Mouse (Mus musculus) limb, embryonic 13.5 days (tissue): ENCODE results near the gene Csn2. TPM values are rescaled to one million over a fixed set of nuclear protein-coding genes. Genes with fewer than 3 reads are reported as not detected.

Experiments
- ATAC-seq: fragments of 200-750 bp; cut with Nextera tagmentation; 2 replicates; pipeline ENCODE4 v1.8.0; 2017; ENCODE audit warnings: low read depth, moderate number of reproducible peaks, moderate TSS enrichment; ENCODE audit not compliant: low FRiP score
- H3K27ac ChIP-seq: fragments of 300-500 bp; sonication (generic); 2 replicates; pipeline ENCODE4 v1.5.1; 2015; ENCODE audit warnings: inconsistent platforms, mild to moderate bottlenecking, moderate library complexity
- H3K27me3 ChIP-seq: fragments of 300-500 bp; sonication (generic); 2 replicates; pipeline ENCODE4 v1.6.1; 2015; ENCODE audit warnings: mild to moderate bottlenecking, inconsistent platforms
- H3K36me3 ChIP-seq: fragments of 300-500 bp; sonication (generic); 2 replicates; pipeline ENCODE4 v1.6.1; 2015; ENCODE audit warnings: inconsistent platforms, mild to moderate bottlenecking, moderate library complexity
- H3K4me1 ChIP-seq: fragments of 300-500 bp; sonication (generic); 2 replicates; pipeline ENCODE4 v1.6.1; 2015; ENCODE audit warnings: inconsistent platforms
- H3K4me2 ChIP-seq: fragments of 300-500 bp; sonication (generic); replicated peaks from 2 replicates; pipeline ENCODE4 v1.6.1; 2015; ENCODE audit warnings: inconsistent platforms, mild to moderate bottlenecking, moderate library complexity
- H3K4me3 ChIP-seq: fragments of 300-500 bp; sonication (generic); 2 replicates; pipeline ENCODE4 v1.5.1; 2015; ENCODE audit warnings: moderate library complexity, mild to moderate bottlenecking, inconsistent platforms
- H3K9ac ChIP-seq: fragments of 300-500 bp; sonication (generic); 2 replicates; pipeline ENCODE4 v1.6.1; 2015; ENCODE audit warnings: mild to moderate bottlenecking, inconsistent platforms
- H3K9me3 ChIP-seq: fragments of 300-500 bp; sonication (generic); 2 replicates; pipeline ENCODE4 v1.6.1; 2016; ENCODE audit warnings: inconsistent platforms
- WGBS: fragments of 180-500 bp; shearing (Covaris S2); methylation state at CpG from one replicate; pipeline ENCODE4 v1.1.7; 2015; 5-methylcytosine and 5-hydroxymethylcytosine counted together
- polyA plus RNA-seq: library from polyadenylated mRNA; unstranded; fragments of >200 nt; fragmentation: Nextera tagmentation; extraction: Ambion mirVana; gene quantifications from 2 replicates; pipeline ENCODE4 v1.2.1, GENCODE M21; 2015

Csn2 gene
- not detected in 2 replicates for polyA plus RNA-seq

- Histone ChIP-seq H3K4me1 (no peaks in the 10 kb centered on the region), H3K4me2 (no peak within 1 kb of the TSS), H3K36me3 (no peaks in the 10 kb centered on the region), H3K9me3 (no peaks in the 10 kb centered on the region), H3K4me3 (no peak within 1 kb of the TSS), H3K27me3 (no peaks in the 10 kb centered on the region), H3K9ac (no peak within 1 kb of the TSS), H3K27ac (no peak within 1 kb of the TSS)
- ATAC-seq: no peak
- 75% methylated on average over 3 of the region's 3 CpGs for WGBS
Observed at GRCm38 (mm10) chr5:87699530-87699929, at the start of gene Csn2. Csn2 (minus strand) TSS chr5:87699630.

- H3K9ac ChIP-seq: no peak overlapping the region
- no peak overlapping the region for H3K27ac ChIP-seq
- H3K4me3 ChIP-seq: no peak overlapping the region
- H3K4me1 ChIP-seq: no peaks in the 10 kb centered on the region
- no peaks in the 10 kb centered on the region for H3K9me3 ChIP-seq
- no peaks in the 10 kb centered on the region for H3K36me3 ChIP-seq
- no peaks in the 10 kb centered on the region for H3K27me3 ChIP-seq
- ATAC-seq: no peak
- H3K4me2 ChIP-seq: no peak overlapping the region
Observed at GRCm38 (mm10) chr5:87734821-87735220, 35.4 kb upstream of the Csn2 start.

GRCm38 (mm10) chr5:87705891-87706290 lies 6.5 kb upstream of the Csn2 start:
- no peaks in the 10 kb centered on the region for H3K36me3 ChIP-seq
- H3K9me3 ChIP-seq: no peaks in the 10 kb centered on the region
- ATAC-seq: no peak
- no peak overlapping the region for H3K4me3 ChIP-seq
- no peak overlapping the region for H3K27ac ChIP-seq
- no peak overlapping the region for H3K9ac ChIP-seq
- WGBS: 80% methylated on average over 1 of the region's 1 CpGs
- H3K4me1 ChIP-seq: no peaks in the 10 kb centered on the region
- H3K4me2 ChIP-seq: no peak overlapping the region
- no peaks in the 10 kb centered on the region for H3K27me3 ChIP-seq

GRCm38 (mm10) chr5:87665908-87666307 lies 33.5 kb downstream of the Csn2 start, which contains the start of gene Csn1s1:
Csn1s1 (plus strand) TSS chr5:87666208.
- no peaks in the 10 kb centered on the region for H3K27me3 ChIP-seq
- no peak for ATAC-seq
- no peaks in the 10 kb centered on the region for H3K9me3 ChIP-seq
- H3K36me3 ChIP-seq: no peaks in the 10 kb centered on the region
- no peak within 1 kb of the TSS for H3K9ac ChIP-seq
- H3K4me2 ChIP-seq: no peak within 1 kb of the TSS
- no peak within 1 kb of the TSS for H3K4me3 ChIP-seq
- H3K4me1 ChIP-seq: no peaks in the 10 kb centered on the region
- no peak within 1 kb of the TSS for H3K27ac ChIP-seq

GRCm38 (mm10) chr5:87642787-87643186 lies 56.6 kb downstream of the Csn2 start:
- H3K36me3 ChIP-seq: no peaks in the 10 kb centered on the region

More at GRCm38 (mm10) chr5:87642787-87643186, 56.6 kb downstream of the Csn2 start:
- no peaks in the 10 kb centered on the region for H3K4me1 ChIP-seq
- H3K9me3 ChIP-seq: no peaks in the 10 kb centered on the region
- no peak overlapping the region for H3K9ac ChIP-seq
- no peak overlapping the region for H3K4me2 ChIP-seq
- no peak overlapping the region for H3K27ac ChIP-seq
- no peaks in the 10 kb centered on the region for H3K27me3 ChIP-seq
- H3K4me3 ChIP-seq: no peak overlapping the region
- no peak for ATAC-seq

Other genes starting within 250 kb of the Csn2 start
- gene Ugt2a2, start 217.4 kb downstream of the Csn2 start, polyA plus RNA-seq: not detected in 2 replicates
- not detected in 2 replicates for gene Gm43638, start 212.8 kb downstream of the Csn2 start, polyA plus RNA-seq
- not detected in 2 replicates for gene Ugt2a1, start 208.8 kb downstream of the Csn2 start, polyA plus RNA-seq
- gene Sult1b1, start 161.4 kb downstream of the Csn2 start, polyA plus RNA-seq: not detected in 2 replicates
- gene Sult1d1, start 130.6 kb downstream of the Csn2 start, polyA plus RNA-seq: not detected in 2 replicates
- 0.11 TPM in 1 of 2 replicates, not detected in the other for gene Sult1e1, start 108.0 kb downstream of the Csn2 start, polyA plus RNA-seq
- gene Csn1s1, start 33.4 kb downstream of the Csn2 start, polyA plus RNA-seq: not detected in 2 replicates
- not detected in 2 replicates for gene Csn1s2a, start 74.9 kb upstream of the Csn2 start, polyA plus RNA-seq
- not detected in 2 replicates for gene Csn1s2b, start 108.5 kb upstream of the Csn2 start, polyA plus RNA-seq
- gene Prr27, start 126.1 kb upstream of the Csn2 start, polyA plus RNA-seq: not detected in 2 replicates
- gene Odam, start 185.4 kb upstream of the Csn2 start, polyA plus RNA-seq: not detected in 2 replicates
- 0.14 and 0.38 TPM in 2 replicates for gene Csn3, start 225.9 kb upstream of the Csn2 start, polyA plus RNA-seq